Mouse (Mus musculus) kidney, postnatal 10 days (tissue): ENCODE measurements at regions not wholly inside any gene's neighbourhood (a gene's known extent, or its start where the extent isn't known, plus 50 kb on each side); places are given as distances from the start of the nearest gene placed in this dataset.

Experiments
- DNase-seq: peaks from one replicate; pipeline ENCODE4 v3.0.0; 2021; ENCODE audit warnings: mixed read lengths

- no peak for DNase-seq
These were observed 55.3 kb upstream of the Spaca1 start for GRCm38 (mm10) chr4:34105251-34105650.

- DNase-seq, result no peak
These were observed 64.3 kb upstream of the Spaca1 start for GRCm38 (mm10) chr4:34114323-34114722.

- DNase-seq, result no peak
These were observed 67.1 kb upstream of the Spaca1 start for GRCm38 (mm10) chr4:34117086-34117485.

GRCm38 (mm10) chr4:34122959-34123520 lies 73.0 kb upstream of the Spaca1 start:
- DNase-seq, result no peak

GRCm38 (mm10) chr4:34128224-34128623 lies 78.2 kb upstream of the Spaca1 start:
- DNase-seq, result no peak

- DNase-seq, result no peak
These were observed 96.3 kb upstream of the Spaca1 start for GRCm38 (mm10) chr4:34146133-34146867.

GRCm38 (mm10) chr4:34148956-34149739 lies 99.2 kb upstream of the Spaca1 start:
- DNase-seq, result no peak

- DNase-seq, result no peak
These were observed 101.8 kb upstream of the Spaca1 start for GRCm38 (mm10) chr4:34151605-34152347.

GRCm38 (mm10) chr4:34155501-34155900 lies 105.5 kb upstream of the Spaca1 start:
- DNase-seq, result no peak

- no peak for DNase-seq
These were observed 108.0 kb upstream of the Spaca1 start for GRCm38 (mm10) chr4:34157818-34158511.

- no peak for DNase-seq
These were observed 121.4 kb upstream of the Spaca1 start for GRCm38 (mm10) chr4:34171265-34171862.

GRCm38 (mm10) chr4:34172000-34172399 lies 122.0 kb upstream of the Spaca1 start:
- no peak for DNase-seq

- DNase-seq, result no peak
These were observed 127.4 kb upstream of the Spaca1 start for GRCm38 (mm10) chr4:34177421-34177820.

- DNase-seq, result no peak
These were observed 136.5 kb upstream of the Spaca1 start for GRCm38 (mm10) chr4:34186522-34186921.

GRCm38 (mm10) chr4:34203193-34203848 lies 153.3 kb upstream of the Spaca1 start:
- DNase-seq, result no peak

- no peak for DNase-seq
These were observed 159.3 kb upstream of the Spaca1 start for GRCm38 (mm10) chr4:34209179-34209896.

GRCm38 (mm10) chr4:34213731-34214130 lies 163.7 kb upstream of the Spaca1 start:
- no peak for DNase-seq

- DNase-seq, result no peak
These were observed 164.4 kb upstream of the Spaca1 start for GRCm38 (mm10) chr4:34214346-34214745.

GRCm38 (mm10) chr4:34221915-34222314 lies 171.9 kb upstream of the Spaca1 start:
- no peak for DNase-seq

- DNase-seq, result peak; percentile 37
These were observed 176.3 kb upstream of the Spaca1 start for GRCm38 (mm10) chr4:34226089-34226840.
